Mouse (Mus musculus) neural tube, embryonic 11.5 days (tissue): Measurements from ENCODE around the gene Antxr1. TPM values are rescaled to one million over a fixed set of nuclear protein-coding genes. Genes with fewer than 3 reads are reported as not detected.

Experiments
- ATAC-seq: fragments of 200-750 bp; cut with Nextera tagmentation; 2 replicates; pipeline ENCODE4 v1.8.0; 2017; ENCODE audit warnings: moderate number of reproducible peaks, mild to moderate bottlenecking, moderate TSS enrichment, moderate library complexity; ENCODE audit not compliant: insufficient read depth, low FRiP score, low TSS enrichment
- DNase-seq: peaks from one replicate; pipeline ENCODE4 v3.0.0-alpha.2; 2015; ENCODE audit warnings: low spot score
- H3K27ac ChIP-seq: fragments of 300-500 bp; sonication (generic); 2 replicates; pipeline ENCODE4 v1.5.1; 2014; ENCODE audit warnings: low read depth, mild to moderate bottlenecking, low read length
- H3K27me3 ChIP-seq: fragments of 300-500 bp; sonication (generic); 2 replicates; pipeline ENCODE4 v1.6.1; 2014; ENCODE audit warnings: mild to moderate bottlenecking, low read length, mixed read lengths; ENCODE audit not compliant: control insufficient read depth, insufficient read depth
- H3K36me3 ChIP-seq: fragments of 300-500 bp; sonication (generic); 2 replicates; pipeline ENCODE4 v1.6.1; 2014; ENCODE audit warnings: mild to moderate bottlenecking, low read length, moderate library complexity, mixed read lengths; ENCODE audit not compliant: control insufficient read depth, insufficient read depth
- H3K4me1 ChIP-seq: fragments of 300-500 bp; sonication (generic); 2 replicates; pipeline ENCODE4 v1.6.1; 2014; ENCODE audit warnings: low read length, mixed read lengths; ENCODE audit not compliant: control insufficient read depth, insufficient read depth
- H3K4me2 ChIP-seq: fragments of 300-500 bp; sonication (generic); 2 replicates; pipeline ENCODE4 v1.6.1; 2014; ENCODE audit warnings: low read depth, mild to moderate bottlenecking, moderate library complexity
- H3K4me3 ChIP-seq: fragments of 300-500 bp; sonication (generic); 2 replicates; pipeline ENCODE4 v1.5.1; 2014; ENCODE audit warnings: low read depth, low read length
- H3K9ac ChIP-seq: fragments of 300-500 bp; sonication (generic); 2 replicates; pipeline ENCODE4 v1.6.1; 2014; ENCODE audit warnings: mild to moderate bottlenecking, low read length
- H3K9me3 ChIP-seq: fragments of 300-500 bp; sonication (generic); 2 replicates; pipeline ENCODE4 v1.6.1; 2016; ENCODE audit warnings: low read length; ENCODE audit not compliant: control insufficient read depth
- WGBS: fragments of 180-500 bp; shearing (Covaris S2); extraction: QIAGEN DNeasy Blood & Tissue Kit; methylation state at CpG from one replicate; pipeline ENCODE4 v1.1.7; 2014; 5-methylcytosine and 5-hydroxymethylcytosine counted together
- polyA plus RNA-seq: library from polyadenylated mRNA; unstranded; fragments of >200 nt; fragmentation: Nextera tagmentation; extraction: Ambion mirVana; gene quantifications from 2 replicates; pipeline ENCODE4 v1.2.1, GENCODE M21; 2014

The Antxr1 gene
- polyA plus RNA-seq, 1 experiment from 2014 or later = 6.0 TPM

- Histone ChIP-seq H3K27ac (no peak overlapping the region), H3K27me3 (no peaks in the 10 kb centered on the region), H3K9ac (no peak overlapping the region), H3K4me3 (no peak overlapping the region), H3K36me3 (no peaks in the 10 kb centered on the region), H3K4me1 (no peaks in the 10 kb centered on the region), H3K9me3 (no peaks in the 10 kb centered on the region), H3K4me2 (no peak overlapping the region)
- DNase-seq = no peak
- WGBS = 41% methylated on average over 2 of the region's 2 CpGs
- ATAC-seq = no peak
Observed at GRCm38 (mm10) chr6:87262666-87263065, 73.0 kb downstream of the Antxr1 start.

DNA sequence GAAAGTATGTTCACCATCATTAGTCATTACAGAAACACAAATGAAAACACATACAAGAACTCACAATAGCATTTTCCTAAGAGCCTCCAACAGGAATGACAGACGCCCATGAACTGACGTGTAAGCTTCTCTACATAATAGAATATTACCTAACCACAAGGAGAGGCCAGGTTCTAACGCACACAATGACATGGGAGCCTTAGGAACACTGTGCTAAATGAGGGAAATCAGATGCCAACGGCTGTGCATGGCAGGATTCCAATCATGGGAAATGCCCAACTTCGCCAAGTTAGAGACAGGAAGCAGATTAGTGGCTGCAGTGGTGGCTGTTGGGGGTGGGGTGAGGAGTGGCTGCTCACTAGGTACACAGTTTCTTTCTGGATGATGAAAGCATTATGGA lies 76.6 kb downstream of the Antxr1 start:
- WGBS = 83% methylated on average over 5 of the region's 5 CpGs
- H3K36me3 ChIP-seq = no peaks in the 10 kb centered on the region
- DNase-seq (no peak), ATAC-seq (no peak)
- H3K4me2 ChIP-seq = no peak overlapping the region
- H3K4me1 ChIP-seq = no peaks in the 10 kb centered on the region
- H3K27me3 ChIP-seq = no peaks in the 10 kb centered on the region
- no peak overlapping the region for H3K9ac ChIP-seq
- no peaks in the 10 kb centered on the region for H3K9me3 ChIP-seq
- no peak overlapping the region for H3K4me3 ChIP-seq
- H3K27ac ChIP-seq = no peak overlapping the region

GRCm38 (mm10) chr6:87257981-87258775 lies 77.4 kb downstream of the Antxr1 start:
- Histone ChIP-seq H3K27me3 (no peaks in the 10 kb centered on the region), H3K9ac (no peak overlapping the region), H3K27ac (no peak overlapping the region), H3K9me3 (no peaks in the 10 kb centered on the region), H3K4me3 (no peak overlapping the region), H3K4me2 (no peak overlapping the region), H3K4me1 (no peaks in the 10 kb centered on the region), H3K36me3 (no peaks in the 10 kb centered on the region)
- ATAC-seq (no peak), DNase-seq (no peak)
- 82% methylated on average over 7 of the region's 7 CpGs for WGBS

DNA sequence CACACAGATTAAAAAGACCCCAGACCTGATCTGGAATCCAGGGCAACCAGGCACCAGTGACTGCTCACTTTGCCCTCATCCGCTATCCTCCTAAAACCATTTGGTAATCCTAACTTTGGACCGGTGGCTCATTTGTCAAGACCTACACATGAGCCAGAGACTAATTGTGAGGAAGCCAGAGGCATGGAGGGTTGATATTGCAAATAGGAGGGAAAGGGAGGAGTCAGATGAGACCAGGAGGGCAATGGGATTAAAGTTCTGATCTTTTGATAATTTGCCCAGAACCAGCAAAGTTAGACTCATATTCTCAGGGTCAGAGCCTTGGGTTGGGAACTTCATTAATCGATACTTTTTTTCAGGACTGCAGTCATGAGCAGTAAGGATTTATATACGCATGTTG lies 78.2 kb downstream of the Antxr1 start:
- H3K4me3 ChIP-seq = no peak overlapping the region
- H3K9me3 ChIP-seq = no peaks in the 10 kb centered on the region
- no peaks in the 10 kb centered on the region for H3K36me3 ChIP-seq
- no peak for DNase-seq
- no peak overlapping the region for H3K27ac ChIP-seq
- no peak overlapping the region for H3K9ac ChIP-seq
- H3K4me1 ChIP-seq = no peaks in the 10 kb centered on the region
- no peak overlapping the region for H3K4me2 ChIP-seq
- WGBS = 95% methylated on average over 4 of the region's 4 CpGs
- H3K27me3 ChIP-seq = no peaks in the 10 kb centered on the region
- ATAC-seq = no peak

DNA sequence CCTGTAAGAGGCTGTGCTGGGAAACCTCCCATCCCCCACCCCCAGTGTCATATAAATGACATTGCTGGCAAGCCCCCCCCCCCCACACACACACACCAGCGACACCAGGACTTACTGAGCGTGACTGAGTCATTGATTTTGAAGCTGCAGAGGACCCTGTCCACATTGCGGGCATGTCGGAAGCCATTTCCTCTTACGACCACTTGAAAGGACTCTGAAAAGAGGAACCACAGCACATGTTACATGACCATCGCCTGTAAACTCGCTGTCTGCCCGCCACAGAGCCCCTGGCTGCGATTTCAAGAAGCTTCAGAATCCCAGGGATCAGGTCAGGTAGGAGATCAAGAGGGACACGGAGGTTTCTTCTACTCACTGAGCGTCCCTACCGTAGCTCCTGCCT lies 80.0 kb downstream of the Antxr1 start:
- no peak for ATAC-seq

GRCm38 (mm10) chr6:87254756-87255155 lies 80.9 kb downstream of the Antxr1 start:
- H3K9me3 ChIP-seq = no peaks in the 10 kb centered on the region
- ATAC-seq = no peak
- no peak overlapping the region for H3K27ac ChIP-seq
- H3K4me2 ChIP-seq = no peak overlapping the region
- H3K36me3 ChIP-seq = no peaks in the 10 kb centered on the region
- no peak for DNase-seq
- H3K4me3 ChIP-seq = no peak overlapping the region
- H3K4me1 ChIP-seq = no peaks in the 10 kb centered on the region
- no peaks in the 10 kb centered on the region for H3K27me3 ChIP-seq
- 35% methylated on average over 7 of the region's 7 CpGs for WGBS
- no peak overlapping the region for H3K9ac ChIP-seq

More for the DNA sequence above, 80.0 kb downstream of the Antxr1 start:
- Histone ChIP-seq H3K4me2 (no peak overlapping the region), H3K27ac (no peak overlapping the region), H3K36me3 (no peaks in the 10 kb centered on the region), H3K9me3 (no peaks in the 10 kb centered on the region), H3K9ac (no peak overlapping the region), H3K4me1 (no peaks in the 10 kb centered on the region), H3K4me3 (no peak overlapping the region), H3K27me3 (no peaks in the 10 kb centered on the region)
- WGBS = 84% methylated on average over 12 of the region's 12 CpGs
- DNase-seq = no peak

DNA sequence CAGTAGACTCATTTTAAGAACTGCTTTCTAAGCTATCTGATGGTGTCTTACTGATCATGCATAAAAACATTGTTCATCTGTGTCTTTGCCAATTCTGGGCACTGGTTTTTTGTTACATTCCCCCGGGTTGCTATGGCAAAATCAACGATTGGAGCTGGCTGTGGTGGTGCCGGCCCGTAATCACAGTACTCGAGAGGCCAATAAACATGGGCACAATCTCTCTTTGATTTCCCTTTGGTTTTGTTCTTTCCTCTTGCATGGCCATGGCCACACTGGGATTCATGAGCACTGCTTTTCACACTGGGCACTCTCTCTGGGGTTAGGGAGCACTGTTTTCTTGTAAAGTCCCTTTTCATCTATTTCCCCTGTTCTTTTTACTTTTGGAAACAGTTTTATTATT lies 83.9 kb downstream of the Antxr1 start:
- H3K27me3 ChIP-seq = no peaks in the 10 kb centered on the region
- WGBS = 63% methylated on average over 5 of the region's 5 CpGs
- H3K9me3 ChIP-seq = no peaks in the 10 kb centered on the region
- no peak overlapping the region for H3K4me2 ChIP-seq
- H3K9ac ChIP-seq = no peak overlapping the region
- no peaks in the 10 kb centered on the region for H3K4me1 ChIP-seq
- H3K4me3 ChIP-seq = no peak overlapping the region
- no peak overlapping the region for H3K27ac ChIP-seq
- DNase-seq (no peak), ATAC-seq (no peak)
- no peaks in the 10 kb centered on the region; the same call in 1 of the 2 replicates for H3K36me3 ChIP-seq

GRCm38 (mm10) chr6:87250701-87251100 lies 84.9 kb downstream of the Antxr1 start:
- no peak overlapping the region for H3K27ac ChIP-seq
- H3K4me2 ChIP-seq = no peak overlapping the region
- H3K36me3 ChIP-seq = no peaks in the 10 kb centered on the region; the same call in 1 of the 2 replicates
- no peaks in the 10 kb centered on the region for H3K4me1 ChIP-seq
- ATAC-seq (no peak), DNase-seq (no peak)
- no peak overlapping the region for H3K9ac ChIP-seq
- no peaks in the 10 kb centered on the region for H3K9me3 ChIP-seq
- no peak overlapping the region for H3K4me3 ChIP-seq
- no peaks in the 10 kb centered on the region for H3K27me3 ChIP-seq
- 92% methylated on average over 3 of the region's 3 CpGs for WGBS

GRCm38 (mm10) chr6:87248226-87248834 lies 87.3 kb downstream of the Antxr1 start:
- Histone ChIP-seq H3K9ac (no peak overlapping the region), H3K27me3 (no peaks in the 10 kb centered on the region), H3K4me2 (no peak overlapping the region), H3K27ac (no peak overlapping the region), H3K4me3 (no peak overlapping the region), H3K9me3 (no peaks in the 10 kb centered on the region), H3K4me1 (no peaks in the 10 kb centered on the region; the same call in 1 of the 2 replicates), H3K36me3 (no peaks in the 10 kb centered on the region; the same call in 1 of the 2 replicates)
- WGBS = 84% methylated on average over 9 of the region's 9 CpGs
- no peak for ATAC-seq
- no peak for DNase-seq
